Mouse (Mus musculus) embryonic stem cell, embryonic (primary cell): ENCODE measurements around the gene Lmln.

Experiments used
- CTCF ChIA-PET, 4 experiments: fragments of 300-600 bp in 2 of 4; fragments of 350-600 bp in 2 of 4; sonication (Branson Sonifier 250); formaldehyde crosslinking; loops; one replicate each; lab custom pipeline; 2022; ENCODE audit warnings: inconsistent platforms in 2 of 4; lab: Charles Lee
- POLR2A ChIA-PET, 4 experiments: fragments of 300-600 bp in 2 of 4; fragments of 350-600 bp in 2 of 4; sonication (Branson Sonifier 250); formaldehyde crosslinking; loops; one replicate each; lab custom pipeline; 2022; ENCODE audit warnings: antibody characterized with exemption in 4 of 4, inconsistent platforms in 1 of 4; lab: Charles Lee

The Lmln gene

DNA sequence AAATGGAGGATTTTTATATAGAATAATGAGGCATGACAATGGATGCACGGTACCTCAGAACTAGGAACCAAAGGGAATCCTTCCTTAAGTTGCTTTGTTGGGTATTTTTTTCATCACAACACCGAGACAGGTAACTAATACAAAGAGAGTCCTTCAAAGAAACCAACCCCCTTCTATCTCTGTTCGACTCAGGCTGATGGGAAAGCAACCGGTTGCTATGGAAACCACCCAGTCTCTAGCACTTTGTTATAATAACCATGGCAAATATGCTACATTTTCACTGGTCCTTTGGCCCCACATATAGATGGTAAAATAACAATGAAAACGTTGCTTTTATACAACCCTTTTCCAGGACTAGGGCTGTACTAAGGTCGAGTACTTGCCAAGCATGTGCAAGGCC lies 109.5 kb downstream of the Lmln start:
- ChIA-PET POLR2A (interaction anchor here in 2 of 4 experiments (0.6 to 1.7 kb wide), 4 partner anchors 13 to 115 kb away, joined by 3 to 8 read pairs (median 3); partner anchors contain the start of genes Osbpl11 (in 2 of the 2) and Rpl35a (in 1 of the 2)), CTCF (no interaction called here)

DNA sequence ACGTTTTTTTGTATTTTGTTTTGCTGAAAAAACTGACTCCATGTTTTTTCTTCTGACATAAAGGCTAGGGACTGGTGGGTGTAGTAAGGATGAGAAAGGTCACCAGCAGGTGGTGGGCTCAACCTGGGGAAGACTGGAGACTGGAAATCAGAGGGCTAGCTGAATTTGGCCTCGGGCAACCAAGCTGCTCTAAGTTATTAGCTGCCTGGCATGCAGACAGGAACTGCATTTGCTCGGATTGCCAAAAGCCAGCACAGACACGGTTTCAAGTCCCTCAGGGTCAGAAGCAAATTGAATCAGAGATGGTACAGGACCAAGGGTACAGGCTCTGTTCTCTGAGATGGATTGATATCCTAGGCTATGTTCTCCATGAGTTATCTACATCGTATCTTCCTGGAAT lies 110.8 kb downstream of the Lmln start:
- ChIA-PET CTCF (interaction anchor here in 1 of 4 experiments (0.5 kb wide), 1 partner anchor 637 kb away, joined by 5 read pairs; no protein-coding TSS in a partner anchor), POLR2A (interaction anchor here in 2 of 4 experiments (1.4 to 1.7 kb wide), 3 partner anchors 12 kb away, joined by 5 to 8 read pairs (median 5); partner anchors contain the start of gene Osbpl11 (in 2 of the 2))

DNA sequence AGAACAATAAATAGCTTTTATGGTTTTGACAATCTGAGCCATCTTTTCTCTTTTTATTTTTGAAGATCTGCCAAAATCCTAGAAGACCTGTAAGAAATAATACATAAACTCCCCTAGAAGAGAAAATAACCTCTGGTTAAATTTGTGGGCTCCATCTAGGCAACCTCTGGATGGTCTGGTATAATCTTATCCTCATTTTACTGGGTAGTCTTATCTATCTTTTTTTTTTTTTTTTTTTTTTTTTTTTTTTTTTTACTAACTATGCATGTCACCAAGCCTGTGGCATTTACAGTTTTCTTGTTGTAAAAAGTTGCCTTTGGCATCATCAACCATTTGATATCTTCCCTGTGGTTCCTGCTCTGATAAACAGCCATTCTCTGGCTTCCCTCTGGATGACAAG lies 112.4 kb downstream of the Lmln start:
- CTCF ChIA-PET: no interaction called here
- POLR2A ChIA-PET: interaction anchor here in 3 of 4 experiments (0.6 to 1.5 kb wide), 3 partner anchors 10 to 152 kb away, joined by 4 to 5 read pairs (median 5); partner anchors contain the start of gene Osbpl11 (in 2 of the 3)

- CTCF ChIA-PET: interaction anchor here in 1 of 4 experiments (1.3 kb wide), 1 partner anchor 10 kb away, joined by 4 read pairs; no protein-coding TSS in a partner anchor
- POLR2A ChIA-PET: interaction anchor here in 3 of 4 experiments (0.6 to 1.5 kb wide), 7 partner anchors 8 to 74 kb away, joined by 3 to 6 read pairs (median 4); partner anchors contain the start of gene Snx4 (in 1 of the 3)
Observed at GRCm38 (mm10) chr16:33176831-33177230, 114.5 kb downstream of the Lmln start.
